Comparison of ENCODE assay signal across 9 mouse cellular contexts in genomic region chr15:85043116-85043515, GRCm38 (mm10). TPM values are rescaled to one million over a fixed set of nuclear protein-coding genes. Genes with fewer than 3 reads are reported as not detected.
DNase-seq lines count a peak whose midpoint lies in the region; ATAC-seq lines count a peak whose summit lies in the region.
"Had no signal": no experiment of that assay in that cellular context is flagged by ENCODE, and none has a peak within 500 bp of the region (broad histone marks: within the 10 kb centered on the region; RNA-seq: fewer than 3 reads in every experiment).

No protein-coding gene starts in this region.

- peaks cover 25% of the 10 kb centered on the region for H3K4me1 ChIP-seq in lung, embryonic 16.5 days (replicated peaks; ENCODE audit: control insufficient read depth, insufficient read depth, low read length)
- peaks cover 30% of the 10 kb centered on the region for H3K4me1 ChIP-seq in forebrain, embryonic 12.5 days
- peaks cover 38% of the 10 kb centered on the region for H3K4me1 ChIP-seq in hindbrain, embryonic 16.5 days (ENCODE audit: control insufficient read depth, insufficient read depth, low read depth, low read length)
- H3K4me1 ChIP-seq in neural tube, embryonic 14.5 days (ENCODE audit: control insufficient read depth, insufficient read depth, low read length) = peaks cover 16% of the 10 kb centered on the region

- H3K27ac ChIP-seq in lung, embryonic 16.5 days (ENCODE audit: low read length) = peak overlapping the region; percentile 90
- H3K27ac ChIP-seq in forebrain, embryonic 12.5 days = peak overlapping the region; percentile 72
- H3K27ac ChIP-seq in hindbrain, embryonic 16.5 days (ENCODE audit: low read depth, low read length) = peak overlapping the region; percentile 71
- H3K27ac ChIP-seq in neural tube, embryonic 14.5 days (ENCODE audit: low read depth, low read length) = peak overlapping the region; percentile 72

- 43% methylated on average over 5 of the region's 5 CpGs for WGBS in lung, embryonic 16.5 days
- WGBS in forebrain, embryonic 12.5 days = 64% methylated on average over 5 of the region's 5 CpGs
- WGBS in hindbrain, embryonic 16.5 days = 62% methylated on average over 5 of the region's 5 CpGs
- 47% methylated on average over 5 of the region's 5 CpGs for WGBS in neural tube, embryonic 14.5 days

- H3K4me2 ChIP-seq in lung, embryonic 16.5 days (ENCODE audit: low read depth, low read length) = no peak overlapping the region
- H3K4me2 ChIP-seq in forebrain, embryonic 12.5 days = 0 out of 2 replicates have a peak overlapping the region, but pooled peaks have one; percentile 6
- H3K4me2 ChIP-seq in hindbrain, embryonic 16.5 days (ENCODE audit: low read length) = peak overlapping the region; percentile 25; the same call in 1 of the 2 replicates
- H3K4me2 ChIP-seq in neural tube, embryonic 14.5 days (ENCODE audit: low read depth, low read length) = 0 out of 2 replicates have a peak overlapping the region, but pooled peaks have one; percentile 8

- no peaks in the 10 kb centered on the region for H3K27me3 ChIP-seq in lung, embryonic 16.5 days (ENCODE audit: control insufficient read depth, insufficient read depth, low read depth, low read length)
- peaks cover 47% of the 10 kb centered on the region for H3K27me3 ChIP-seq in forebrain, embryonic 12.5 days
- no peaks in the 10 kb centered on the region for H3K27me3 ChIP-seq in hindbrain, embryonic 16.5 days (replicated peaks; ENCODE audit: control insufficient read depth, insufficient read depth, low read length)
- H3K27me3 ChIP-seq in neural tube, embryonic 14.5 days (ENCODE audit: control insufficient read depth, insufficient read depth, low read length) = no peaks in the 10 kb centered on the region

- DNase-seq in lung, postnatal 14 days = no peak
- DNase-seq in adrenal gland, adult 18-20 months (ENCODE audit: low spot score in 2 of 2) = no peak
- no peak for DNase-seq in right cerebral cortex, postnatal 4 days
- DNase-seq in urinary bladder, postnatal 25 days (ENCODE audit: low spot score) = no peak

- H3K4me3 ChIP-seq in lung, embryonic 16.5 days (ENCODE audit: low read length) = no peak overlapping the region
- no peak overlapping the region for H3K4me3 ChIP-seq in forebrain, embryonic 12.5 days (replicated peaks)
- H3K4me3 ChIP-seq in hindbrain, embryonic 16.5 days (ENCODE audit: low read length) = no peak overlapping the region
- no peak overlapping the region for H3K4me3 ChIP-seq in neural tube, embryonic 14.5 days (ENCODE audit: low read depth, low read length)

- peak overlapping the region; percentile 44; the same call in 1 of the 2 replicates for H3K9ac ChIP-seq in lung, embryonic 16.5 days (ENCODE audit: low read length)
- H3K9ac ChIP-seq in forebrain, embryonic 12.5 days = no peak overlapping the region
- no peak overlapping the region; the same call in 1 of the 2 replicates for H3K9ac ChIP-seq in hindbrain, embryonic 16.5 days (ENCODE audit: low read depth, low read length)
- H3K9ac ChIP-seq in neural tube, embryonic 14.5 days (replicated peaks; ENCODE audit: low read depth, low read length) = peak overlapping the region; percentile 34; the same call in 1 of the 2 replicates

- H3K9me3 ChIP-seq in lung, embryonic 16.5 days (ENCODE audit: control insufficient read depth, low read length) = no peaks in the 10 kb centered on the region
- no peaks in the 10 kb centered on the region for H3K9me3 ChIP-seq in forebrain, embryonic 12.5 days
- H3K9me3 ChIP-seq in hindbrain, embryonic 16.5 days (ENCODE audit: control insufficient read depth, low read length) = no peaks in the 10 kb centered on the region
- no peaks in the 10 kb centered on the region for H3K9me3 ChIP-seq in neural tube, embryonic 14.5 days (ENCODE audit: control insufficient read depth, low read length)

- ATAC-seq in lung, embryonic 16.5 days (ENCODE audit: low read depth) = peak; percentile 24; the same call in 1 of the 2 replicates
- ATAC-seq in forebrain, embryonic 12.5 days (ENCODE audit: low FRiP score) = no peak
- ATAC-seq in hindbrain, embryonic 16.5 days = no peak
- no peak for ATAC-seq in neural tube, embryonic 14.5 days (ENCODE audit: low read depth)

- H3K36me3 ChIP-seq in lung, embryonic 16.5 days (ENCODE audit: control insufficient read depth, insufficient read depth, low read length) = peaks cover 6% of the 10 kb centered on the region; the same call in 1 of the 2 replicates
- peaks cover 14% of the 10 kb centered on the region; the same call in 1 of the 2 replicates for H3K36me3 ChIP-seq in forebrain, embryonic 12.5 days (replicated peaks)
- H3K36me3 ChIP-seq in hindbrain, embryonic 16.5 days (ENCODE audit: control insufficient read depth, insufficient read depth, low read length) = peaks cover 9% of the 10 kb centered on the region
- peaks cover 6% of the 10 kb centered on the region; the same call in 1 of the 2 replicates for H3K36me3 ChIP-seq in neural tube, embryonic 14.5 days (ENCODE audit: control insufficient read depth, insufficient read depth, low read length)

RNA-seq across cellular contexts. Expression of gene Fam118a, which starts 14.4 kb away (rescaled TPM):
- 31.9 and 34.1 TPM in 2 replicates for polyA plus RNA-seq in lung, embryonic 16.5 days (2015; fragmentation: Nextera tagmentation; extraction: Ambion mirVana)
- 22.1 and 23.6 TPM in 2 replicates for polyA plus RNA-seq in forebrain, embryonic 12.5 days (2016; fragmentation: Nextera tagmentation; extraction: Ambion mirVana)
- 30.3 and 30.8 TPM in 2 replicates for polyA plus RNA-seq in hindbrain, embryonic 16.5 days (2015; fragmentation: Nextera tagmentation; extraction: Ambion mirVana)
- 27.3 and 30.0 TPM in 2 replicates for polyA plus RNA-seq in neural tube, embryonic 14.5 days (2014; fragmentation: Nextera tagmentation; extraction: Ambion mirVana)
- 1 to 10 TPM; 8.2 to 9.8 TPM for total RNA-seq in adrenal gland, adult 18-20 months (2021)

RNA-seq across cellular contexts. Expression of gene Upk3a, which starts 26.2 kb away (rescaled TPM):
- 13.3 and 18.3 TPM in 2 replicates for polyA plus RNA-seq in lung, embryonic 16.5 days (2015; fragmentation: Nextera tagmentation; extraction: Ambion mirVana)
- polyA plus RNA-seq in forebrain, embryonic 12.5 days (2016; fragmentation: Nextera tagmentation; extraction: Ambion mirVana) = 0.24 TPM in 1 of 2 replicates, not detected in the other
- polyA plus RNA-seq in hindbrain, embryonic 16.5 days (2015; fragmentation: Nextera tagmentation; extraction: Ambion mirVana) = 1.7 and 2.1 TPM in 2 replicates
- 0.58 and 0.88 TPM in 2 replicates for polyA plus RNA-seq in neural tube, embryonic 14.5 days (2014; fragmentation: Nextera tagmentation; extraction: Ambion mirVana)
- not detected for total RNA-seq in adrenal gland, adult 18-20 months (2021)
- total RNA-seq: hematopoietic stem cell, adult 5-6 weeks had no signal

RNA-seq across cellular contexts. Expression of gene 5031439G07Rik, which starts 54.8 kb away (rescaled TPM):
- polyA plus RNA-seq in lung, embryonic 16.5 days (2015; fragmentation: Nextera tagmentation; extraction: Ambion mirVana) = 5.0 and 5.6 TPM in 2 replicates
- polyA plus RNA-seq in forebrain, embryonic 12.5 days (2016; fragmentation: Nextera tagmentation; extraction: Ambion mirVana) = 14.2 and 14.5 TPM in 2 replicates
- 24.1 and 24.4 TPM in 2 replicates for polyA plus RNA-seq in hindbrain, embryonic 16.5 days (2015; fragmentation: Nextera tagmentation; extraction: Ambion mirVana)
- 20.9 and 21.8 TPM in 2 replicates for polyA plus RNA-seq in neural tube, embryonic 14.5 days (2014; fragmentation: Nextera tagmentation; extraction: Ambion mirVana)
- 10 to 100 TPM; 38.8 to 53.7 TPM for total RNA-seq in adrenal gland, adult 18-20 months (2021)

Comparison
In these comparisons a context has a peak if more than half of its experiments do, and no peak if none do; other contexts are left out.
1. H3K9ac ChIP-seq: peak in lung, embryonic 16.5 days (single experiment) and neural tube, embryonic 14.5 days (single experiment); none in forebrain, embryonic 12.5 days (single experiment) and hindbrain, embryonic 16.5 days (single experiment).
2. Peak in every context shown above with its lines, with median percentiles within 50 percentile points of each other: H3K27ac ChIP-seq.